Mouse (Mus musculus) forebrain, embryonic 13.5 days (tissue): ENCODE measurements around the gene Alox5ap. TPM values are rescaled to one million over a fixed set of nuclear protein-coding genes. Genes with fewer than 3 reads are reported as not detected.

Experiments
- ATAC-seq: fragments of 200-750 bp; cut with Nextera tagmentation; 2 replicates; pipeline ENCODE4 v1.8.0; 2017
- H3K27ac ChIP-seq: fragments of 300-500 bp; sonication (generic); 2 replicates; pipeline ENCODE4 v1.5.1; 2015; ENCODE audit warnings: inconsistent platforms, mild to moderate bottlenecking, moderate library complexity
- H3K27me3 ChIP-seq: fragments of 300-500 bp; sonication (generic); 2 replicates; pipeline ENCODE4 v1.6.1; 2015; ENCODE audit warnings: mild to moderate bottlenecking, inconsistent platforms
- H3K36me3 ChIP-seq: fragments of 300-500 bp; sonication (generic); 2 replicates; pipeline ENCODE4 v1.6.1; 2015; ENCODE audit warnings: mild to moderate bottlenecking, inconsistent platforms; ENCODE audit not compliant: poor library complexity, severe bottlenecking
- H3K4me1 ChIP-seq: fragments of 300-500 bp; sonication (generic); 2 replicates; pipeline ENCODE4 v1.6.1; 2015; ENCODE audit warnings: inconsistent platforms
- H3K4me2 ChIP-seq: fragments of 300-500 bp; sonication (generic); 2 replicates; pipeline ENCODE4 v1.6.1; 2015; ENCODE audit warnings: inconsistent platforms, mild to moderate bottlenecking, moderate library complexity
- H3K4me3 ChIP-seq: fragments of 300-500 bp; sonication (generic); 2 replicates; pipeline ENCODE4 v1.5.1; 2015; ENCODE audit warnings: mild to moderate bottlenecking, inconsistent platforms
- H3K9ac ChIP-seq: fragments of 300-500 bp; sonication (generic); 2 replicates; pipeline ENCODE4 v1.6.1; 2015; ENCODE audit warnings: mild to moderate bottlenecking, inconsistent platforms
- H3K9me3 ChIP-seq: fragments of 300-500 bp; sonication (generic); replicated peaks from 2 replicates; pipeline ENCODE4 v1.6.1; 2016; ENCODE audit warnings: inconsistent platforms
- WGBS: fragments of 180-500 bp; shearing (Covaris S2); methylation state at CpG from one replicate; pipeline ENCODE4 v1.1.7; 2015; 5-methylcytosine and 5-hydroxymethylcytosine counted together
- polyA plus RNA-seq: library from polyadenylated mRNA; unstranded; fragments of >200 nt; fragmentation: Nextera tagmentation; extraction: Ambion mirVana; gene quantifications from 2 replicates; pipeline ENCODE4 v1.2.1, GENCODE M21; 2015

Alox5ap gene
- polyA plus RNA-seq, 1 experiment from 2014 or later, result 7.5 TPM

- H3K36me3 ChIP-seq, result no peaks in the 10 kb centered on the region
- peak overlapping the region; percentile 56 for H3K9ac ChIP-seq
- H3K27ac ChIP-seq, result peak overlapping the region; percentile 93
- H3K9me3 ChIP-seq, result no peaks in the 10 kb centered on the region
- peak overlapping the region; percentile 54 for H3K4me2 ChIP-seq
- peaks cover 49% of the 10 kb centered on the region for H3K4me1 ChIP-seq
- whole genome bisulfite sequencing, result 1% methylated on average over 15 of the region's 15 CpGs
- peak; percentile 86 for ATAC-seq
- H3K27me3 ChIP-seq, result no peaks in the 10 kb centered on the region
- H3K4me3 ChIP-seq, result peak overlapping the region; percentile 15
Observed at GRCm38 (mm10) chr5:149320534-149321482, 56.2 kb downstream of the Alox5ap start.

DNA sequence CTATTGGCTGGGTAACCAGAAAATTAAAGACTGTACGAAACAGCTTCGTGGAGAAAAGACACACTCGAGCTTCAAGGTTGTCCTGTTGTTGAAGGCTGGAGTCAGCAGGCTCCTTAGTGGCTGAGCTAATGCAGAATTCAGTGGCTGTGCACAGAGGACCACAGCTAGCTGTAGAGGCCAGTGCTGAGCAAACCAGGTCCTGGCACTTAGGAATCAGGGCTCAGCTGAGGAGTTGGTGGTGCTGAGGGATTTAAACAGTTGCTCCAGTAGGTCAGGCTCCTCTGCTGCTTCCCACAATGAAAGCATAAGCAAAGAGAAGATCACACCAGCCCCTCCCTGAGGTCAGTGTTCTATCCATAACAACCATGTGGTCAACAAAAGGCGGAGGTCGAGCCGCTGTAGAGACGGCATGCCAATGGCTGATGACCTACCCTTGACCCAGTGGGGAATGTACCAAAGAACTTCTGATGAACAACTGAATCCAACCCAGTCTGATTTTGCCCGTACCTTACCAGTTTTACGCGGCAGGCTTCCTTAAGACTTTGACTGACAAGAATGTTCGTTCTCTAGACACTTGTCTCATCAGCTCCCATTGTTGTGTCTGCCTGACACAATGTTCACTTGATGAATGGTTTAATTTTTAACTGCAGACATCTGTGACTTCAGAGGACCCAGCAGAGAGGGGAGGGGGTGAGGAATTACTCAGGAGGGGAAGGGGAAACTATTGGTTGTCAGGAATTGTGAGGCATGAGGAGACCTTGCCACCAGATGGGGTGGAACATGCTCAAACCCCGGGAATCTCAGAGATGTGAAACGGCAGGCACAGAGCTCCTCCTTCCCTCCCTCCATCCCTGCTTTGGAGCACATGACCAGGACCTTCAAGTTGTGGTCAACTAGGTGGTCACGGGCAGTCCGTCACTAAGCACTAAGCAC is 57.6 kb downstream of the Alox5ap start:
- H3K4me1 ChIP-seq, result peaks cover 40% of the 10 kb centered on the region
- WGBS, result 62% methylated on average over 15 of the region's 15 CpGs
- no peaks in the 10 kb centered on the region for H3K36me3 ChIP-seq
- H3K4me3 ChIP-seq, result no peak overlapping the region
- H3K27me3 ChIP-seq, result no peaks in the 10 kb centered on the region
- H3K4me2 ChIP-seq, result no peak overlapping the region
- peak; percentile 67 for ATAC-seq
- peak overlapping the region; percentile 74 for H3K27ac ChIP-seq
- H3K9me3 ChIP-seq, result no peaks in the 10 kb centered on the region
- no peak overlapping the region for H3K9ac ChIP-seq

DNA sequence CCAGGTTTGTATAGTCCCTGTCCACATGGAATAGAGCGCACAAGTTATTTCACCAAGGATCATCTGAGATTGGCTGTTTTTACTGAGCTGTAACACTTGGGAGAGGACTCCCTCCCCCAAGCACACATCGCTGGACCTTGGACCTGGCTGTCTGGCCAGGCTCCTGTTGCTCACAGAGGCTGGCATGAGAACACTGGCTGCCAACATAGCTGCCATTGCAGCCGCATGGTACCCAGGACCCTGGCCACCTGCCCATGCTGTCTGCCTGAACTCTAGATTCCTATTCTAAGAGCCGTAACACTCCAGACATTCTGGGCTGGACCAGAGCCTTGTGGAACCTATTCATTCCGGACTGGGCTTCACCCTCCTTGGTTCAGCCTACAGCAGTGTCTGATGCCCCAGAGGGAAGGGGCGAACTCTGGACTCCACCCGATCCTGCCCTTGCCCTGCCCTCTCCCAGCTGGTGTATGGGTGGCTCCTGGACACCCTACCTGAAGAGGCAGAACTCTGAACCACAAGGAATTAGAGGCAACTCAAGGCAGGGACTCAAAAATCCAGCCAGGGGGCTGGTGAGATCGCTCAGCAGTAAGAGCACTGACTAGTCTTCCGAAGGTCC is 58.5 kb downstream of the Alox5ap start:
- Histone ChIP-seq H3K4me1 (peaks cover 36% of the 10 kb centered on the region), H3K27me3 (no peaks in the 10 kb centered on the region), H3K36me3 (no peaks in the 10 kb centered on the region), H3K4me3 (no peak overlapping the region), H3K9me3 (no peaks in the 10 kb centered on the region), H3K4me2 (no peak overlapping the region), H3K9ac (no peak overlapping the region), H3K27ac (peak overlapping the region; percentile 49)
- ATAC-seq, result no peak
- 91% methylated on average over 9 of the region's 9 CpGs for WGBS

DNA sequence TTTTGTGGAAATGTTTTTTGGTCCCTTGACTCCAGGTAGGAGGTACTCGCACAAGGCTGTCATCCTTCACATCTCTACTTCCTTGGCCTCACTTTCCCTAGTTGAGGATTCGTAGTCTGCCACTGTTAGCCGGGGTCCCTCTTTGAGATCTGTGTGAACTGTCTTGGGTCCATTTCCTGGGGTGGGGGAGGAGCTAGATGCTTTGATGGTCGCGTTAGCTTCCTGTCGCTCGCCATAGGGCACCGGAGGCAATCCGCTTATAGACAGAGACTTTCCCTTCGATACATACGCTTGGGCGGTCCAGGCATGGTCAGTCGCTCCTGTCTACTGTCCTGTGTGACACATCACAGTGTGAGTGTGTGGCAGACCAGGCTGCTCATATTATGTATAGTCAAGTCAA is 60.2 kb downstream of the Alox5ap start:
- WGBS, result 91% methylated on average over 13 of the region's 13 CpGs
- no peak for ATAC-seq
- Histone ChIP-seq H3K27me3 (no peaks in the 10 kb centered on the region), H3K9ac (no peak overlapping the region), H3K4me1 (peaks cover 46% of the 10 kb centered on the region), H3K36me3 (no peaks in the 10 kb centered on the region), H3K4me2 (no peak overlapping the region), H3K4me3 (no peak overlapping the region), H3K27ac (no peak overlapping the region), H3K9me3 (no peaks in the 10 kb centered on the region)

GRCm38 (mm10) chr5:149329098-149329887 is 64.7 kb downstream of the Alox5ap start:
- peak; percentile 73 for ATAC-seq
- no peaks in the 10 kb centered on the region for H3K27me3 ChIP-seq
- WGBS, result 29% methylated on average over 12 of the region's 12 CpGs

GRCm38 (mm10) chr5:149330601-149331000 is 66.0 kb downstream of the Alox5ap start:
- WGBS, result 79% methylated on average over 1 of the region's 1 CpGs
- H3K36me3 ChIP-seq, result no peaks in the 10 kb centered on the region
- H3K4me2 ChIP-seq, result no peak overlapping the region
- H3K4me1 ChIP-seq, result peaks cover 18% of the 10 kb centered on the region
- no peak overlapping the region for H3K4me3 ChIP-seq
- no peaks in the 10 kb centered on the region for H3K27me3 ChIP-seq
- no peak overlapping the region for H3K9ac ChIP-seq
- no peak for ATAC-seq
- H3K9me3 ChIP-seq, result no peaks in the 10 kb centered on the region
- no peak overlapping the region for H3K27ac ChIP-seq

More at GRCm38 (mm10) chr5:149329098-149329887, 64.7 kb downstream of the Alox5ap start:
- peaks cover 18% of the 10 kb centered on the region for H3K4me1 ChIP-seq
- peak overlapping the region; percentile 75 for H3K27ac ChIP-seq
- no peak overlapping the region for H3K4me3 ChIP-seq
- no peak overlapping the region for H3K9ac ChIP-seq
- H3K4me2 ChIP-seq, result no peak overlapping the region
- no peaks in the 10 kb centered on the region for H3K9me3 ChIP-seq
- no peaks in the 10 kb centered on the region for H3K36me3 ChIP-seq

DNA sequence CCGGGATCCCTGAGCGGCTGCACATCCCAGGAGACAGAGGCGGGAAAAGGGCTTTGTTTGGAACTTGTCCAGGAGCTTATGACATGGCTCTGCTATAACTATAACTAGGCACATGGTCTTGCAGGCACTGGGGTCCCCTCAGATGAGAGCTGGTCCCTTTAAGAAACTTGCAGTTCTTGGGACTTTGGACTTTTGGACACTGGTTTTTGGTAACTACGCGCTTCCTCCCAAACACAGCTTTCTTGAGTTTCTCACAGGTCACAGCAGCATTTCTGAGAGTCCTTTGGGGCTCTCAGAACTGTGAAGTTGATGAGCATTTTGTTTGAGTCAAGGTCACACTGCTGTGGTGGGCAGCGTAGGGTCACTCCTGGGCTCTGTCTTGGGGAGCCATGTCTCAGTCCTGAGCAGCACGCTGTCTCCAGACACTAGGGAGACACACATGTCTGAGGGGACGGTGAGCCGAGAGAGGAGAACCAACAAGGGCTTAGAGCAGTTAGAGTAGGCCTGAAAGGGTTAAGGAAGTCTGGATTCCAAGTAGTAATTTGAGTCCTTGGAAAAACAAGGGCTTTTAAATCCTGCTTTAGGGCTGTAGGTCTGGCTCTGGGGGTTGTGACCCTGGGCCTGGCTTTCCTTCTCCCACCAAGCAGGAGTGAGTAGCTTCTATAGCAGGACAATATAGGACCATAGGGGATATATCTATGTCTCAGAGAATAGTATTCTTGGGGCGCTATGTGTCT is 67.0 kb downstream of the Alox5ap start:
- no peak overlapping the region for H3K27ac ChIP-seq
- 61% methylated on average over 10 of the region's 10 CpGs for WGBS
- no peaks in the 10 kb centered on the region for H3K27me3 ChIP-seq
- no peak overlapping the region for H3K9ac ChIP-seq
- no peak for ATAC-seq
- H3K9me3 ChIP-seq, result no peaks in the 10 kb centered on the region
- H3K36me3 ChIP-seq, result no peaks in the 10 kb centered on the region
- peaks cover 18% of the 10 kb centered on the region for H3K4me1 ChIP-seq
- no peak overlapping the region for H3K4me2 ChIP-seq
- no peak overlapping the region for H3K4me3 ChIP-seq

DNA sequence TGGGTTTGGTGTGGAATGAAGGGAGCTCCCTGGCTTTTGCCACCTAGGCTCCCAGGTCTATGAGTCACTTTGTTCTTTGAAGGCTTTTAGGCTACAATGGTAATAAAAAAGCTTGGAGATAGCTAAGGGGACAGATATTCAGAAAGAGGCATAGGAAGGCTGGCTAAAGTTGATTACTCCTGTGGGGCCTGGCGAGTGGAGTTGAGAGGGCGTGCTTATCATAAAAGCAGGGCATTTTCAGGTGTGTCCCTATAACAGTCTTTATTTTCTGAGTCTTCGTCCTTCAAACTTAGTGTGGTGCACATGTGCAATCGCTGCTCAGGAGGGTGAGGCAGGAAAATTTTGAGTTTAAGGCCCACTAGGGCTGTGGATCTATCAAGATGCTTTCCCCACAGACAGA is 68.2 kb downstream of the Alox5ap start:
- no peaks in the 10 kb centered on the region for H3K9me3 ChIP-seq
- no peak overlapping the region for H3K4me2 ChIP-seq
- H3K9ac ChIP-seq, result no peak overlapping the region
- ATAC-seq, result no peak
- no peaks in the 10 kb centered on the region for H3K27me3 ChIP-seq
- WGBS, result 93% methylated on average over 4 of the region's 4 CpGs
- H3K4me3 ChIP-seq, result no peak overlapping the region
- peaks cover 18% of the 10 kb centered on the region for H3K4me1 ChIP-seq
- H3K27ac ChIP-seq, result no peak overlapping the region
- H3K36me3 ChIP-seq, result no peaks in the 10 kb centered on the region

GRCm38 (mm10) chr5:149333941-149334698 is 69.6 kb downstream of the Alox5ap start:
- Histone ChIP-seq H3K4me1 (peaks cover 20% of the 10 kb centered on the region), H3K27me3 (no peaks in the 10 kb centered on the region)
- no peak for ATAC-seq

GRCm38 (mm10) chr5:149335009-149335408 is 70.4 kb downstream of the Alox5ap start:
- Histone ChIP-seq H3K4me2 (no peak overlapping the region), H3K9me3 (no peaks in the 10 kb centered on the region), H3K4me1 (peaks cover 11% of the 10 kb centered on the region), H3K27ac (no peak overlapping the region), H3K27me3 (no peaks in the 10 kb centered on the region), H3K36me3 (no peaks in the 10 kb centered on the region), H3K9ac (no peak overlapping the region), H3K4me3 (no peak overlapping the region)
- ATAC-seq, result no peak
- 93% methylated on average over 12 of the region's 12 CpGs for WGBS

More at GRCm38 (mm10) chr5:149333941-149334698, 69.6 kb downstream of the Alox5ap start:
- no peaks in the 10 kb centered on the region for H3K9me3 ChIP-seq
- H3K36me3 ChIP-seq, result no peaks in the 10 kb centered on the region
- H3K4me3 ChIP-seq, result no peak overlapping the region
- no peak overlapping the region for H3K27ac ChIP-seq
- H3K9ac ChIP-seq, result no peak overlapping the region
- H3K4me2 ChIP-seq, result no peak overlapping the region
- whole genome bisulfite sequencing, result 88% methylated on average over 8 of the region's 8 CpGs
